Mouse (Mus musculus): ENCODE measurements at regions not wholly inside any gene's neighbourhood (a gene's known extent, or its start where the extent isn't known, plus 50 kb on each side); places are given as distances from the start of the nearest gene placed in this dataset.
"Not testable (repeated sequence)": the region's sequence is repeated elsewhere in the genome, so short reads cannot be mapped to it uniquely, and the experiment has no call there.

DNA sequence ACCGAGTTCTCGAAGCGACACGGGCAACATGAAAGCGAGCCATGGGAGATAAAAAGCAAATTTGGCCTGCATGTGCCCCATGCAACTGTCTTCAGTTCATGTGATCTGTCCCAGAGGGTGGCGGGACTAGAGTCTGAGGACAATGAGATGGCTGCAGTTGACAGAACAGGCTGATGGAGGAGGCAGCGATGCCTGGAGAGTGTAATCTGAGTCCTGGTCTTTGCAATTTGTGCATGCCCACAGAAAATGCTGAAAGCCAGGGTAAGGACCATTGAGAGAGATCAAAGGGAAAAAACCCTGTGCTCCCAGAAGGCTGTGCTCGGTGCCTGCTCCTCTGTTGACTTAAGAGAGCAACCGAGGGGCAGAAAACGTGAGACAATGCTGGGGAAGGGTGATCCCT lies 624.8 kb upstream of the BB014433 start:
- DNase-seq (ENCODE audit: low spot score) = no peak
- intact Hi-C loops (cut with DNase I) = no loop called here

DNA sequence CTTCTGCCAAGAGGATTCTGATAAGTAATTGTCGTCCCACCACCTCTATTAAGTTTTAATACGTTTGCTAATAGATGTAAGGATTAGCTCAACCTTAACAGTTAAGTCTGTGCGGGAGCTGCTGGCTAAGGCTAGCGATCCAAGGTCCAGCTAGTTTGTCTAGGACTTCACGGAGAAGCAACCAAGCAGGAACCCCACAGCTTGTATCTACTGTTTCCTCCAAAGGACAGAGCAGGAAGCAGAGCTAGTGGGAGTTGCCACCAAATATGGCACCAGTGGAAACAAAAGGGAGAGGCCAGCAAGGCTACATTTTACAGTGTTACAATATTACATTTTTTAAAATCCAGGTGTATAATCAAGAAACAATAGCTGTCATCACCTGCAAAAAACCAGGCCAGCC lies 624.4 kb upstream of the BB014433 start:
- no peak for DNase-seq (ENCODE audit: low spot score)
- intact Hi-C loops (cut with DNase I) = no loop called here

DNA sequence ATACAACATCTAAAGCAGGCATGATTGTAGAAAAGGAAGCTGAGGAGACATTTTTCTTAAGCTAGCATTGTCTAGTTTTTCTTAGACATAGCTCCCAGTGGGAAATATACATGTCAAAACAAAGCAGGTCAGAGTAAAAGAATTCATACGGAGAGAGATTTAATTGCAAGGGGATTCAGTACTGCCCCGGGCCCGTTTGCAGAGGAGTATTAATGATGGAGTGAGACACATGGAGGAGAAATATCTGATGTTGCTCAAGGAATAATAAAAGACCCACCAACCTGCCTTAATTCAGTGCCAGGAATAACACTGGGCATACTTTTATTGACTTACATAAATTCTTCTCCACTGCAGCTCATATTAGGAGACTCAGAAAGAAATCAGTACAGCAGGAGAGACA lies 623.6 kb upstream of the BB014433 start:
- intact Hi-C loops (cut with DNase I) = no loop called here
- no peak for DNase-seq (ENCODE audit: low spot score)

DNA sequence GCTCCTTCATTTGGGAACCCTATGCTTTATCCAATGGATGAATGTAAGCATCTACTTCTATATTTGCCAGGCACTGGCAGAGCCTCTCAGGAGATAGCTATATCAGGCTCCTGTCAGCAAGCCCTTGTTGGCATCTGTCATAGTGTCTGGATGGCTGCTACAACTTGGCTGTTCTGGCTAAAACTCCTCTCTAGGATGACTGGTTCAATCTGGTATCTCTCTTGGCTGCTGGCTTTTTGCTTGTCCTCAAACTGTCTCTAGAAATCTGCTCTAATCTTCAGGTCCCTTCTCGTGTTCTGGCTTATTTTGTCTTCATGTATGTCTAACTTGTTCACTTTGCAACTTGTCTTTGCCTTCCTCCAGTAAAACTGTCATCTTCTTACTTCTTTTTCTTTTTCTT lies 614.7 kb upstream of the BB014433 start:
- intact Hi-C loops (cut with DNase I) = no loop called here
- no peak for DNase-seq (ENCODE audit: low spot score)

DNA sequence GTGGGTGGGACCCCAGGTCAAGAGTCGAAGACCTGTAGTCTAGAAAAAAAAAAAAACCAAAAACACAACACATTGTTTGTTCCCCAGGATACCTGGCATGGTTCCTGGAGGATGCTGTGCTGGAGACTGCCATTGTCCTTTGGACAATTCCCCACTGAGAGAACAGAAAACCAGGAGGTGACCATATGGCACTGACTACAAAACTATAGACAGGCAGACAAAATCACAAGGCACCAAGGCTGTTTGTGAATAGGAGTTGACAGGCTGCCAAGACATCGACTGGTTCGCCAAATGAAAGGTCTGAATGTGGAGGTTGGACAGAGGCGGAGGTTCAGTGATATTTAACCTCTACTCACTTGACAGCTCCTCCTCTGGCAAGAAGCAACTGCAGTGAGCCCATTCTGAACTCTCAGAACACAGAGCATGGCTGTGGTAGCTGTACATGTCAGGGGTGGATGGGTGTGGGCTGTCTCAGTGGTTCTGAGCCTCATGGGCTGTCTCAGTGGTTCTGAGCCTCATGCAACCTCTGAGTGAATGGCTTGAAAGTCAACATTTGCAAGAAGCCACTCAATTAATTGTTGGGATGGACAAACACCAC lies 589.0 kb upstream of the BB014433 start:
- intact Hi-C loops (cut with DNase I) = no loop called here

DNA sequence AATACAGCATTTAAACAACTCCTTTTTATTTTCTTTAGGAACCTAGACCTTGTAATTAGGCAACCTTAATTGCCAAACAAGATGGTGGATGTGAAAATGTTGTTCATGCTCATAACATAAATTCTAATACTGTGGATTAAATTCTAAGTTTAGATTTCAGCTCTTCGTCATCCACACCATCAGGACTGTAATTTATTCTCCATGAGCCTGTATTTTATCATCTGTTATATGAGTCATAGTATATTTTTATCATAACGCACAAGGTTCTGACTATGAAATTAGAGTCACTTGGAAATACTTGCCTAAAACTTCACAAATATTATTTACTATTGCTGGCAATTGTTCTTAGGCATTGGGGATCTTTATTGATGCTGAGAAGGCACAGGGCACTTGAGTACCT lies 582.7 kb upstream of the BB014433 start:
- DNase-seq (ENCODE audit: low spot score) = no peak
- intact Hi-C loops (cut with DNase I) = no loop called here

More for the DNA sequence above, 589.0 kb upstream of the BB014433 start:
- DNase-seq (ENCODE audit: low spot score) = no peak

DNA sequence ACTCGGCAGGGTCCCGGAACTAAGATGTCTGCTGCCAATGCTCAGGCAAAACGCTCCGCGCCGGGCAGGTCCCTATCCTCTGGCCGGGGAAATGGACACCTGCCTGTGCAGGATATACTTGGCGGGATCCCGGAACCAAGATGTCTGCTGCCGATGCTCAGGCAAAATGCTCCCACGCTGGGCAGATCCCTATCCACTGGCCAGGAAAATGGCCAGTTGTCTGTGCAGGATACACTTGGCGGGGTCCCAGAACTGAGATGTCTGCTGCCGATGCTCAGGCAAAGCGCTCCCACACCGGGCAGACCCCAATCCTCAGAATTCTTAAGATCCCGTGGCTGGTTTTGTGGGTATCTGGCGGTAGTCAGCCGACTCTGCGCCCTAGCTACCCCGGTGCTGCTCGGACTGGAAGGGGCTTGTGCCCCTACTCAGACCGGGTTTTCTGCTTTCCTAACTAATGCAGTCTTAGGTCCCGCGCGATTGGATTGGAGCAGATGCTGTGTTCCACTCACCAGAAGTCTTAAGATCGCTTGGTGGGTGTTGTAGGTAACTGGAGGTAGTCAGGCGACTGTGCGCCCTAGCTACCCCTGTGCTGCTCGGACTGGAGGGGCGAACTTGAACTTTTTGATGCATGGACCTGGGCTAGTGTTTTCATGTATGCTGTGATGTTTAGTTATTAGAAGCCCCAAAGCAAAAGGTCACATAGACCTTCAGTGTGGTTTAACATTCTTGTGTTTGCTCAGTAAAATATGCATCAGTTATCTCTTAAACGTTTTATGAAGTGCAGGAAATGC lies 577.9 kb upstream of the BB014433 start:
- intact Hi-C loops (cut with DNase I); DNase-seq (ENCODE audit: low spot score): not testable (repeated sequence)

DNA sequence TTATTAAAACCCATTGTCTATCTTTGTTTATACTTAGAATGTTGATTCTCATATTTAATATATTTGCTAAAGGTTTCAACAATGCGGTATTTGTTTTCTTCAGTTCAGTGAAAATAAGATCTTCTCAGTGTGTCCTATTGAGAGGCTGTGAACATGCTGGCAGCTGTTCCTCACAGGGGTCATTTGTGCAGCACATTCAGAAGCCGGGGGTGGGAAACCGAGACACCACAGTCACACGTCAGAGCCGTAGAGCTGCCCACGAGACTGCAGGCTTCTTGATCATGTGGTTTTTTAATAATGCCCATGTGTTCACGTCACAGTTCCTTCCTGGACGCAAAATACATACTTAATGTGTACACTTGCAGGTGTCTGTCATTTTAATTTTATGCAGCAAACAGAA lies 564.3 kb upstream of the BB014433 start:
- DNase-seq (ENCODE audit: low spot score) = no peak
- intact Hi-C loops (cut with DNase I) = no loop called here

DNA sequence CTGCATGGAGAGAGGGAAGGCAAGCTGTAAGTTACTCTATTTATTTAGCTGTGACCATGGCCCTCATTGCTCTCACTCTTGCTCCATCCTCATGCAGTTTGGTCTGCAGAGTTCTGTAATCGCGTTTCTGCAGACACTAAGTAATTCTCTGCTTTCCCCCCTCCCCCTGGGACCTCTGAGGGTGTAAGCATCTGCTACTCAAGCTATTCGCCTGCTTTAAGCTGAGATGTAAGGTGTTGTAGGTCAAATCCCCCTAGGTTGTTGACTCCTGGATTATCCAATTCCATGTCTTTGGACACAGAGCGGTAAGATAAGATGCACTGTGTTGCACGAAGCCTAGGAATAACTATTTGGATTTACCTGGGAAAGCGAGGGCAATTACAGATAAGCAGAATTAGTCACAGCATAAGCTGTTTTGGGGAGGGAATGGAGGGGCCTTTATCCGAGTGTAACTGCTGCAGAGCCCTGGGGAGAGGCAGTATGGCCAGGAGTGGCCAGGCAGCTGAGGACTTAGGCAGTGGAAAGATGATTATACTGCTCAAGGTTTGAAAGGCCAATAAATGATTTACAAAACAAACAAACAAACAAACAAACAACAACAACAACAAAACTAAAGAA lies 561.8 kb upstream of the BB014433 start:
- intact Hi-C loops (cut with DNase I) = no loop called here
- DNase-seq (ENCODE audit: low spot score) = no peak

DNA sequence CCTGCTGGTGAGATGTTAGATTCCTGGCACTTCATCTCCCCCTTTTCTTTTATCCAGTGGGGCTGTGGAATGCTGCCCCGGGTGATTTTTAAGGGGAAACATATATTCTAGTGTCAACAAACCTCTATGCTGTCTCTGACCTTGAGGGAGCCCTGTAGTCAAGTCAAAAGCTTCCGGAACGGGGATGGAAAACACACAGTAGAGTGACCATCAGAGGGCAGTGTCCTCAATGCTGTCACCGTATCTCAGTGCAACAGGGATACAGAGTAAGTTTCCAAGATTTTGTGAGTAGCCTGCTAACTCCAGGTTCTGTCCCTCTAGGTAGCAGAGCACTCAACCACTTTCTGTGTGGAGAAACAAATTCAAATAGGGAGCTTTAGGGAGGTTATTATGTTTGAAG lies 555.7 kb upstream of the BB014433 start:
- no peak for DNase-seq (ENCODE audit: low spot score)
- intact Hi-C loops (cut with DNase I) = no loop called here

DNA sequence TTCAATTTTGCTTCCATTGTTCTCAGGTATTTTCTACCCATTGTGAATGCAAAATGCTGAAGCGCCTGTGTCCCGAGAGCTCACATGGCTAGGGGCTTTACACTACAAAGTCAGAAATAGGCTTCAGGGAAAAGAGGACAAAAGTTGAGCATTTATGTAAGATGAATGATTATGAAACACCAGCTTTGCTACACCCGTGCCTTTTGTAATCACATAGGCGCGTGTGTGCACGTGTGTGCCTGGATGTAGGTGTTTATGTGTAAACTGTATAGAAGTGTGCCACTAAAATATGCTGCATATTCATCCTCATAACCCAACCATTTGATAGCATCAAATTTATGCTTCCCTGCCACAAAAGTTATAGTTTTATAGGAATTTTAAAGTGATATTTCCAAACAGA lies 547.2 kb upstream of the BB014433 start:
- DNase-seq (ENCODE audit: low spot score) = no peak
- intact Hi-C loops (cut with DNase I) = no loop called here

DNA sequence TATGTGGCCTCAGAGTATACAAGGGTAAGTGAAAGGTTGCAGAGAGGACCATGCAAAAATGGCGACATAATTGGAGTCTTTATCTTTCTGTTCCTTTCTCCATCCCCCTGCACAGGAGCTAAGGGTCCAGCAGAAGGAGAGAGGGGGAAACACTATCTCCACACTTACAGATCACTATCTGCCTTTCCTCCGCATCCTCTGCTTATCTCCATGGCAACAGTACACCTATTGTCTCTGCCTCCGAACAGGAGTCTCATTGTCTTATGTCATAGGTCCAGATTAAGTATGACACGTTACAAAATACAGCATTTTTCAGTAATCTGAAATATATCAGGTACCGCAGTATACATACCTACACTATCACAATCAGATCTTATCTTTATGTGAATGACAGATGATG lies 537.9 kb upstream of the BB014433 start:
- DNase-seq (ENCODE audit: low spot score) = no peak
- intact Hi-C loops (cut with DNase I) = no loop called here

DNA sequence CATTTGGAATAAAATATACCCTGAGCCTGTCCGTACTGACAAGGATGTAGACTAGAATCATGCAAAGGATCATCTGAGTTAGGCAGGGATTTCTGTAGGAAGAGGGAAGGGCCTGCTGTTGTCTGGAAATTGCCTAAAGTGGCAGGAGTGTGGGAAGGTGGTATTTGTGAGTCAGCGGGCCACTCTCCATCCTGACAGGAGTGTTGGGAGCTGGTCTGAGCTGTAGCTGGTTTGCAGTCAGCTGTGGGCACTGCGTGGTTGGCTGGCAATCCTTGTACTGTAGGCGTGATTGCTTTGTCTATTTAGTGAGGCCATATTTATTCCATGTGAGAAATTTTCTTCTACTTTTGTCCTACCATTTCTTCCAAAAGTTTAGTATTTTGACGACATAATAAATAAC lies 524.2 kb upstream of the BB014433 start:
- DNase-seq (ENCODE audit: low spot score) = no peak
- intact Hi-C loops (cut with DNase I) = no loop called here

DNA sequence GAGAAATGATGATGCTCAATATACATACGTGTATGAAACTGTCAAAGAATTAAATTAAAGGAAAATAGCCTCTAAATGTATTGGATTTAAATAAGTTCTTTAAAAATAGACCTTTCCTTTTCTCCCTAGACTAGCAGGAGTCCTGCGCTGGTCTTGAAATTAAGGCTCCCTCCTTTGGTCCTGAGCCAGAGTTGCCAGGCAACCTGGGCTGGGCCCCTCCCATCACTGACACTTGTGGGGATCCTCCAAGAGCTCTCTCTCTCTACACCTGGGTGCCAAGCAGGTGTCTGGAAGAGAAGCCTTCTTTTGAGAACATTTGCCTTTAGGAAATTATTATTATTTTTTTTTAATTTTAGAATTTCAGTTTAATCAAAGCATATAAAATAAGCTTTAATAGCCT lies 521.9 kb upstream of the BB014433 start:
- intact Hi-C loops (cut with DNase I) = no loop called here
- no peak for DNase-seq (ENCODE audit: low spot score)

DNA sequence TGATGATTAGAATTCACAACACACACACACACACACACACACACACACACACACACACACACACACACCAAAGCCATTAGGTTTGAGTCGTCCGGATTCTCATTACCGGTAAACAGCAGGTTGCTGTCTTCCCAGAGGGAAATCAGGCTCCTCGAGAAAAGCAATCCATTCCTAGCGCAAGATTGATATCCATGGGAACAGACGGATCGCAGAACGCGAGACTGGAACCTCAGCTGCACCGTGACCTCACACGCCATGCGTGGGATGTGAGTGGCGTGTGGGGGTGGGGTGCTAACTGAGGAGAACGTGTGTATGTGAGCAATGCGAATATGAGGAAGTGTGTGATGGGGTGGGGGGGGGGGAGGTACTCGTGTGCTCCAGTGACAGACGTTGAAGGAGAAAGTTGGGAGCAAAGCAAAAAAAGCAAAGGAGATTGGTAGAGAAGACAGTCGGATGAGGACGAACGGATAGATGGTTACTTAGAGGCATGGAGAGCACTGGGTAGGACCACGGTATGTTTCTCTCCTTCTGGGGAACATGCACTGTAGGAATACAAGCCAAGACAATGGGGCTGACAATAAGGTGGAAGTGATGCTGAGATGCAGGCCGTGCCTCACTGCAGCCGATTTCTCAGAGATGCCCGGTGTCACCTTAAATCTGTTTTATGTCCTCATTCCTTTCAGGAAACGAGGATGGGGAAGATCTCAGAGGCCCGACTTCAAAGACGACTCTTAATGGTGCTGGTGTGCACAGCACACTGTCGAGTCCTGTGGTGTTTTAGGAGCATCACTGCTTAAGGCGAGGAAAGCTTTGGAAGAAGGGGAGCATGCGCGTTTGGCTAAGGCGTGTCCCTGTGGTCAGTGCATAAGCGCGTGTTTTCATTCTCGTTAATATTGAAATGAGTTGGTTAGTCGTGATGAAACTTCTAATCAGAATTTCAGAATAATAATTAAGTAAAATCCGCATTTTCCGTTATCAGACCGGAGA lies 516.7 kb upstream of the BB014433 start:
- no peak for DNase-seq (ENCODE audit: low spot score)
- intact Hi-C loops (cut with DNase I) = no loop called here

DNA sequence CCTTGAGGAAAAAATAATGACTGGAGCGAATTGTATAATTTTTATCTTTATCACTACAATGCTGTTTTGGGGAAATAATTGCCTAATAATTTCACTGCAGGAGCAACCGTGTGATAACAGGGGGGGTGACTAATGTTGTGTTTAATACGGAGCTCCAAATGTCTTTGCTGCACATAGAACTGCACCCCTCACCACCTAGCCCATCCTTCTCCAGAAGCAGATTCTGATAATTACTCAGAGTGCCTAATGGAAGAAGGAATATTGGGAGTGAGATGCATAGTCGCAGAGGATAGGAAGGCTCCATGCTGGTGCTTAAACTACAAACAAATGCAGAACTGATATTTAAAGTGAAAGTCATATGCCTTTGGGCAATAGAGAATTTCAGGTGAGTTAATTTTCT lies 486.1 kb upstream of the BB014433 start:
- intact Hi-C loops (cut with DNase I) = no loop called here

DNA sequence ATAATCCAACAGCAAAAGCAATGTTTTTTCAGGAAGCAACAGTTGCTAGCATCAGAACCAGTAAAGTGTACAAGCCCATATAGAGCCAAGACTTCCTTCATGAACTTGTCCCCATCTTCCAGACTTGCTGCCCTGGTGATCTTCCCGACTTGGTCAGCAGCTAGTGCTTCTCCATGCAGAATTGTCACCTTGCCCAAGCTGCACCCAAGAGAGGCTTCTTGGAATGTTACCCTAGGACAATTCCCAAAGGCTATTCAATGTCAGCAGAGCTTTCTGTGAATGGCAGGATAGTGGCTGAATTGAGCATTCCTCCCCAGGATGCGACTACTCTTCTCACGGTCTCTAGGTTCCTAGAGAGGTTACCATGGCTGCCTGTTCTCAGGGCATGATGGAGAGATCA lies 479.6 kb upstream of the BB014433 start:
- intact Hi-C loops (cut with DNase I) = no loop called here
- DNase-seq (ENCODE audit: low spot score) = no peak

More for the DNA sequence above, 486.1 kb upstream of the BB014433 start:
- DNase-seq (ENCODE audit: low spot score) = no peak

DNA sequence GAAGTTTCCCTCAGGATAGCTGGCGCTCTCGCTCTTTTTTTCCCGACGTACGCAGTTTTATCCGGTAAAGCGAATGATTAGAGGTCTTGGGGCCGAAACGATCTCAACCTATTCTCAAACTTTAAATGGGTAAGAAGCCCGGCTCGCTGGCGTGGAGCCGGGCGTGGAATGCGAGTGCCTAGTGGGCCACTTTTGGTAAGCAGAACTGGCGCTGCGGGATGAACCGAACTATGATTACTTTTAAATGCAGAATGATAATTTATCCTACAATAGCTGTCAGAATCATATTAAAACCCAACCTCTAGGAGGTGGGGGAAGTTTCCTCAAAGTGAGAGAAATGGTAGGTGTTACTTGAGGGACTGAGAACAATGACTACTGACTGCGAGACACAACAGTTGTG lies 474.0 kb upstream of the BB014433 start:
- intact Hi-C loops (cut with DNase I) = not testable (repeated sequence)
- DNase-seq (ENCODE audit: low spot score) = peak; percentile 61

DNA sequence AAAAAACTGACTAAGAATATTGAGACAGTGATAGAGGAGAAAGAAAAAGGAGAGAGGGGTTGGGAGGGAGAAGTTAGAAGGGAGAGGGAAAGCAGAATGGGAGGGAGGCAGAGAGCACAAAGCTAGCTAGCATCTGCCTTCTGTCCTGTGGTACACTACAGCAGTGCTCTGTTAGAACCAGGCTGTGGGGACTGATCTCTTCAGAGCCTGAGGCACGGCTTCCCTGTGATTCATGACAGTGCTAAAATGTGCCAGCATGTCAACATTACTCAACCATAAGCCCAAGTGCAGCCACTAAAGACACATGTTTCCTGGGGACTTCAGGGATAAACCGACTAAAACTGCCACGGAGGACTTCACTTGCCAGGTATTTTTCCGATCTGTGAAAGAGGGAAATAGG lies 455.1 kb upstream of the BB014433 start:
- intact Hi-C loops (cut with DNase I) = no loop called here

DNA sequence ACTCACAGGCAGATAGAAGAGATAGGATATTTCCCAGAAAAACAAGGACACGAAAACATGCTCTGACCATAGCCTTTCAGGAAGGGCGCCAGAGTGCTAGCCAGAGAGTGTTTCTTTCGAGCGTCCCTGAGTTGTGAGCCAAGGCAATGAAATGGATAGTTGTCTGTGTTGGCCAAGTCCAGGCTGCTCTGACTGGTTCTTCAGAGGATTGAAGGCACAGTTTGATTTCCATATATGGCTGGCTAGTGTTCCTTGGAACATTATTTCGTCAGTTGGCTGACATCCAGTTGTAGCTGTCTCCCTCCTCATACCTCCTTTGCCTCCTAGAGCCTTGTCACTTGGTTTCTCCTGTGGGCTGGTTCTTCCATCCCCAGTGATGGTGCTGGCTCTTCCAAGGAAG lies 451.7 kb upstream of the BB014433 start:
- DNase-seq (ENCODE audit: low spot score) = no peak

More for the DNA sequence above, 455.1 kb upstream of the BB014433 start:
- no peak for DNase-seq (ENCODE audit: low spot score)

More for the DNA sequence above, 451.7 kb upstream of the BB014433 start:
- intact Hi-C loops (cut with DNase I) = no loop called here

Data from heart, postnatal 25 days (tissue).